Mouse (Mus musculus) naive thymus-derived CD4-positive, alpha-beta T cell, adult 2 months (primary cell): ENCODE results near the gene Tmem236.

Experiments
- DNase-seq: peaks from one replicate; pipeline ENCODE4 v3.0.0-alpha.2; 2011; ENCODE audit warnings: low read depth

Gene Tmem236

GRCm38 (mm10) chr2:14251938-14252337, 77.6 kb downstream of the Tmem236 start:
- no peak for DNase-seq

DNA sequence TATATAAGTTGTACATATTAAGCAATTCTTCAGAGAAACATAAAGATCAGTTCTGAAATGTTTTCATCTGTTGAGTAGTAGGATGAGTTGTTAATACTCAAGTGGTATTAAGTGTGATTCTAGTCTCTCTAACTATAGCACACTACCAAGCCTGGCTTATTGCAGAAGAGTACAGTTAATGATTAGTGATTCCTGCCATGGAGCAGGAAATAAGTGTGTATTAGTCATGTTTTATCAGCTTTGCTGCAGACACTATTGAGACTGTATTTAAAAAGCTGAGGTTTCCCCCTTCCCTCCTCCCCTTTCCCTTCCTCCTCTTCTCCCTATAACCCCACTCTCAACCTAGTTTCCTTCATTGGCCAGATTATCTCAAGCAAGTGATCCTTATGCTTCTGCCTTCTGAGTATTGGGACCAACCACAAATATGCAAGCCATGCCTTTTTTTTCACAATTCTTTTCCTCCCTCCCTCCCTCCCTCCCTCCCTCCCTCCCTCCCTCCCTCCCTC, 84.1 kb downstream of the Tmem236 start:
- no peak for DNase-seq

DNA sequence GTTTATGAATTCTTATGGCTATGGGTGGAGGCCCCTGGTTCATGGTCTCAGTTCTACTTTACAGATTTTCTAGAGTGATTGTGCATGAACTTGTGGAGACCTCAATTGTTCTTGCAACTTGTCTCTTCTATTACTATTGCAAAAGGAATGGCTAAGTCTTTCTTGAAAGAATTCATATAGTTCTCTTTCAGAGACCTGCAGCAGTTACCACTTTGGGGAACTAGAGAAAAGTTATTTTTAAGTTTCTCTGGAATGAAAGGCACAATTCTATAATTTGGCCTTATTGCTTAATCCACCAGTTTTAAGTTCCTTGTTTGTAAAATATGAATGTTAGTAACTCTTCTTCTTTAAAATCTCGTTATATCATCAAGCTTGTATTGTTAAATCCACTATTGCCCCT, 87.8 kb downstream of the Tmem236 start:
- no peak for DNase-seq

DNA sequence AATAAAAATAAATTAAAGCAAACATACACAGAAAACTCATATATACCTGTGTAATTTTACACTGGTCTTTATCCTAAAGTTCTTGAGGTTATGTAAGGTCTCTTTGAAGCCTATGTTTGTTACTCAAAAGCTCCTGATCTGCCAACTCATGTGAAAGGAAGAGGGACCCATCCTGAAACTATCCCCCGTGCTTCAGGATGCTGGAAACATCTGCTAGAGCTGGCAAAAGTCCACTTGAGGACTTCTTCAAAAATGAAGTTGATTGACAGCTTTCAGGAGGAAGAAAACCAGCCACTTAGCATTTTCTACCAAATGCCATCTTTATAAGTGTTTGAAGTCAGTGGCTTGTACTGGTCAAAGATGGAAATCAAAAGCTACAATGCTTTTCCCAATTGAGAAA, 94.8 kb downstream of the Tmem236 start:
- DNase-seq = no peak
